Mouse (Mus musculus) hindbrain, embryonic 15.5 days (tissue): ENCODE measurements around the gene Hoxb1. TPM values are rescaled to one million over a fixed set of nuclear protein-coding genes. Genes with fewer than 3 reads are reported as not detected.

Experiments
- ATAC-seq: fragments of 200-750 bp; cut with Nextera tagmentation; 2 replicates; pipeline ENCODE4 v1.8.0; 2017; ENCODE audit warnings: low read depth, moderate number of reproducible peaks, moderate TSS enrichment; ENCODE audit not compliant: low FRiP score
- H3K27ac ChIP-seq: fragments of 300-500 bp; sonication (generic); replicated peaks from 2 replicates; pipeline ENCODE4 v1.5.1; 2015; ENCODE audit warnings: mild to moderate bottlenecking, inconsistent platforms
- H3K27me3 ChIP-seq: fragments of 300-500 bp; sonication (generic); 2 replicates; pipeline ENCODE4 v1.6.1; 2015; ENCODE audit warnings: control low read depth, inconsistent platforms
- H3K36me3 ChIP-seq: fragments of 300-500 bp; sonication (generic); 2 replicates; pipeline ENCODE4 v1.6.1; 2015; ENCODE audit warnings: control low read depth, inconsistent platforms
- H3K4me1 ChIP-seq: fragments of 300-500 bp; sonication (generic); replicated peaks from 2 replicates; pipeline ENCODE4 v1.6.1; 2015; ENCODE audit warnings: control low read depth, inconsistent platforms
- H3K4me2 ChIP-seq: fragments of 300-500 bp; sonication (generic); 2 replicates; pipeline ENCODE4 v1.6.1; 2015; ENCODE audit warnings: moderate library complexity, mild to moderate bottlenecking, inconsistent platforms
- H3K4me3 ChIP-seq: fragments of 300-500 bp; sonication (generic); 2 replicates; pipeline ENCODE4 v1.5.1; 2015; ENCODE audit warnings: mild to moderate bottlenecking, inconsistent platforms
- H3K9ac ChIP-seq: fragments of 300-500 bp; sonication (generic); 2 replicates; pipeline ENCODE4 v1.6.1; 2015; ENCODE audit warnings: inconsistent platforms
- H3K9me3 ChIP-seq: fragments of 300-500 bp; sonication (generic); 2 replicates; pipeline ENCODE4 v1.6.1; 2016; ENCODE audit warnings: control low read depth, inconsistent platforms
- WGBS: fragments of 180-500 bp; shearing (Covaris S2); methylation state at CpG from one replicate; pipeline ENCODE4 v1.1.7; 2015; 5-methylcytosine and 5-hydroxymethylcytosine counted together
- polyA plus RNA-seq: library from polyadenylated mRNA; unstranded; fragments of >200 nt; fragmentation: Nextera tagmentation; extraction: Ambion mirVana; gene quantifications from 2 replicates; pipeline ENCODE4 v1.2.1, GENCODE M21; 2015

Gene Hoxb1
- polyA plus RNA-seq, 1 experiment from 2014 or later, result 0.30 TPM

DNA sequence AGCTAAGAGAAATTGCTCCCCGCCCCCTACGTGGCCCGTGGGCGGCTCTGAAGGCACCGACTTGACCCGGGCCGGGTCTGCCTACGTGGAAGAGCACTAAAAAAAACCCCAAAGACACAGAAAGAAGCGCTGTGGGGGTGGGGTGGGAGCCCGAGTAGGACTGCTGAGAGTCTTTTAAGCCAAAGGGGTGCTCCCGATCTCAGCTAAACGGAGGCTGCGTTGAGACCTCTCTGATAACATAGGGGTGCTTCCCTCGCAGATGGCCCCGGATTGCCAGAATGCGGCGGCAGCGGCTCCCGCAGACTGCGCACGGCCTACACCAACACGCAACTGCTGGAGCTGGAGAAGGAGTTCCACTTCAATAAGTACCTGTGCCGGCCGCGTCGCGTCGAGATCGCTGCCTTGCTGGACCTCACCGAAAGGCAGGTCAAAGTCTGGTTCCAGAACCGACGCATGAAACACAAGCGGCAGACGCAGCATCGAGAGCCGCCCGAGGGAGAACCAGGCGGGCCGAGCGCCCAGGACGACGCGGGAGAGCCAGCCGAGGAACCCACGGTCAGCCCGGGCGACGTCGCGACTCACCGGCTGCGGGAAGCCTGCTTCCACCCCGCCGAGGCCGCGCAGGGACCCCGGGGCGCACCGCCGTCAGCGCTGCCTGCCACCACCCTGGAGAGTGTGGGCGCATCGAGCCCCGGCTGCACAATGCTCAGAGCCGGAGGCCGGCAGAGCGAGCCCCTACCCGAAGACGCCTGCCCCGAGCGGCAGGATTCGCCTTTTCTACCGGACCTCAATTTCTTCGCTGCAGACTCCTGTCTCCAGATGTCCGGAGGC lies 12.6 kb upstream of the Hoxb1 start:
- peak overlapping the region; percentile 60 for H3K4me2 ChIP-seq
- H3K27me3 ChIP-seq, result peaks cover 17% of the 10 kb centered on the region; the same call in 1 of the 2 replicates
- peak overlapping the region; percentile 76 for H3K9ac ChIP-seq
- under 1% methylated on average over 75 of the region's 75 CpGs for WGBS
- peaks cover 30% of the 10 kb centered on the region for H3K4me1 ChIP-seq
- no peaks in the 10 kb centered on the region for H3K9me3 ChIP-seq
- peak overlapping the region; percentile 97 for H3K27ac ChIP-seq
- H3K36me3 ChIP-seq, result no peaks in the 10 kb centered on the region
- H3K4me3 ChIP-seq, result peak overlapping the region; percentile 55
- no peak for ATAC-seq

DNA sequence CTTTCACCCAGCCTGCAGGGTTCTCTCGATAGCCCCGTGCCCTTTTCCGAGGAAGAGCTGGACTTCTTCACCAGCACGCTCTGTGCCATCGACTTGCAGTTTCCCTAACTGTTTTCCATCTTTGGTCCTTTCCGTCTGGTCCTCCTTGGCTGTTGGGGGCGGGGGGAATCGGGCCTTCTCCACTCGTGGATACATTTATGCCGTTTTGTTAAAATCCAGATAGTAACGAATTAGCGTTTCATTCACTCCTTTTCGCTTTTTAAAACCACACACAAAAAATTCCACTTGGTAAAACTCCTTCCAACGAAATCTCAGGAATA lies 12.1 kb upstream of the Hoxb1 start:
- H3K4me2 ChIP-seq, result peak overlapping the region; percentile 60

DNA sequence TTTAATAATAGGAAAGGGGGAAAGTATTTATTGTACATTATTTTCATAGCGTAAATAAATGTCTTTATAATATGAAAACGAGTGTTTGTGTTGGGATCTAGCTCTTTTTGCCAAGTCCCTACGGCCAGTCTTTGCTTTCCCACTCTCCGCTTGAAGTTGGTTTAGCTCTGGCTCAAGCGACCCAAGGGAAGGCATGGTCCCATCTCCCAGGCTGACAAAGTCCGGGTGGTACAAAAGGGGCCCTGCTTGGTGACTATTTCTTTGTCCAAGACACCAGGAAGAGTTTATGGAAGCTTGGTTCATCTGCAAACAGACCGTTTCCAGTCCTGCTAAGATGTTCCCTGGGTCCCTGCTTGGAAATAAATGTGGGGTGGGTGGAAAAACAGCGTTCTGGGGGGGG lies 11.6 kb upstream of the Hoxb1 start:
- H3K9me3 ChIP-seq, result no peaks in the 10 kb centered on the region
- ATAC-seq, result no peak
- peak overlapping the region; percentile 55 for H3K4me3 ChIP-seq
- peaks cover 22% of the 10 kb centered on the region for H3K4me1 ChIP-seq
- H3K27ac ChIP-seq, result peak overlapping the region; percentile 97
- peak overlapping the region; percentile 50 for H3K9ac ChIP-seq
- H3K27me3 ChIP-seq, result peaks cover 20% of the 10 kb centered on the region; the same call in 1 of the 2 replicates
- 6% methylated on average over 8 of the region's 8 CpGs for WGBS
- H3K4me2 ChIP-seq, result peak overlapping the region; percentile 60
- H3K36me3 ChIP-seq, result no peaks in the 10 kb centered on the region

More for the DNA sequence above, 12.1 kb upstream of the Hoxb1 start:
- Histone ChIP-seq H3K9me3 (no peaks in the 10 kb centered on the region), H3K9ac (peak overlapping the region; percentile 76), H3K27ac (peak overlapping the region; percentile 97), H3K27me3 (peaks cover 17% of the 10 kb centered on the region; the same call in 1 of the 2 replicates), H3K36me3 (no peaks in the 10 kb centered on the region), H3K4me3 (peak overlapping the region; percentile 55), H3K4me1 (peaks cover 24% of the 10 kb centered on the region)
- no peak for ATAC-seq
- WGBS, result under 1% methylated on average over 14 of the region's 14 CpGs

DNA sequence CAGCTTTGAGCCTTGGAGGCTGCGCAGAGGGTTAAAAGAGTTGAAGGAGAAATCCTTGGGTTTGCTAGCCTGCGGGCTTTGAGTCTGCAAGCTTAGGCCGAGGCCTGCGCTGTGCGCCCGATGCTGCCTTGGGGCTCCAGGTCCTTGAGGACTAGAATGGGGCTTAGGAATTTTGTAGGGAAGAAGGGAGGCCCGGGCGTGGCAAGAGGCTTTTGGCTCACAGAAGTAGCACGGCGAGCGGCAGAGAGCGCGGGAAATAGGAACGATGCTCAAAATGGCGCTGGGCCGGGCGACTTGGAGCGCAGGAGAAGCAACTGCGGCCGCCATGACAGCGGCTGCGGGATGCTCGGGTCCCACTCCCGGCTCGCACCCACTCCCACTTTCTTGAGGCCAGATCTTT lies 11.2 kb upstream of the Hoxb1 start:
- Histone ChIP-seq H3K36me3 (no peaks in the 10 kb centered on the region), H3K27ac (peak overlapping the region; percentile 97), H3K27me3 (peaks cover 22% of the 10 kb centered on the region; the same call in 1 of the 2 replicates), H3K4me3 (peak overlapping the region; percentile 55), H3K4me2 (peak overlapping the region; percentile 60), H3K4me1 (peaks cover 18% of the 10 kb centered on the region), H3K9ac (peak overlapping the region; percentile 50), H3K9me3 (no peaks in the 10 kb centered on the region)
- no peak for ATAC-seq
- WGBS, result under 1% methylated on average over 25 of the region's 25 CpGs

DNA sequence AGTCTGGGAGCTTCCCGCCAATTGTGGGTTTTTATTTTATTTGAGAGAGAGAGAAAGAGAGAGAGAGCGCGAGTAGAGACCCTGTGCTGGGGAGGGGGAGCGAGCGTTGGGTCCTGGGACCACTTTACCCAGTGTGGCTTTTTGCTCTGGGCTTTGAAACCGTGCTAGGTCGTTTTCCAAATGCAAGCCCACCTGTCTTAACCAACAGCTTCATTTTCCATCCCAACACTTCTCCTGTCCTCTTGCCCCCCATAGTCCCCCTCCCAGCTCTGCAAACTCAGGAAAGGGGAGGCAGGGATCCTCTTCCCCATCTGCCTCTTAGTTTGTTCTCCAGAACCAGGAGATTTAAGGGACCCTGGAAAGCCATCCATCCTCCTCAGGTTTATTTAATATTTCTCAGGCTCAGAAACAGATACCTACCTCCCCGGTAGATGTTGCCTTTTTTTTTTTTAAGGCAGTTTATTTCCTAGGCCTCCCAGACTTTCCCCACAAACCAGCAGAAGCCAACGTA lies 10.7 kb upstream of the Hoxb1 start:
- Histone ChIP-seq H3K27ac (peak overlapping the region; percentile 97), H3K4me2 (peak overlapping the region; percentile 60), H3K9me3 (no peaks in the 10 kb centered on the region), H3K27me3 (peaks cover 22% of the 10 kb centered on the region; the same call in 1 of the 2 replicates), H3K9ac (peak overlapping the region; percentile 50), H3K4me1 (peaks cover 13% of the 10 kb centered on the region), H3K4me3 (peak overlapping the region; percentile 55), H3K36me3 (no peaks in the 10 kb centered on the region)
- WGBS, result 3% methylated on average over 9 of the region's 9 CpGs
- ATAC-seq, result no peak

DNA sequence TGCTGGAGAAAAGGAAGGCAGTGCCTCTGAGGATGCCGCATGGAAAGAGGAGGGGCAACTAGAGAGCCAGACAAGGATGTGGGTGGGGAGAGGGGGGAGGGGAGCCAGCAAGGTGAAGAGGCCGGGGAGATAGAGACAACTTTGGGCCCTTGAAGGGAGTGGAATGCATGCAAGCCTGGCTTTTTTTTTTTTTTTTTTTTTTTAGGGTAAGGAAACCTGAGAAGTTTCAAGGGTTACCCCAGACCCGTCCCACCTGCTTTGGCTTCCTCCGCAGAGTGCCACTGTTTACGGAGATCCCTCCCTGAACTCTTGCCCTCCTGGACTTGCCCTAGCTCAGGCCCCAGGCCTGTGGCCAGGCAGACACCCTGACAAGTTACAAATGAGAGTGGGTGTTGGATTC lies 1.7 kb upstream of the Hoxb1 start:
- Histone ChIP-seq H3K4me2 (no peak overlapping the region), H3K36me3 (no peaks in the 10 kb centered on the region), H3K4me1 (peaks cover 14% of the 10 kb centered on the region), H3K4me3 (no peak overlapping the region), H3K27me3 (peaks cover 61% of the 10 kb centered on the region), H3K9ac (no peak overlapping the region), H3K9me3 (no peaks in the 10 kb centered on the region), H3K27ac (no peak overlapping the region)
- WGBS, result 13% methylated on average over 5 of the region's 5 CpGs
- no peak for ATAC-seq

DNA sequence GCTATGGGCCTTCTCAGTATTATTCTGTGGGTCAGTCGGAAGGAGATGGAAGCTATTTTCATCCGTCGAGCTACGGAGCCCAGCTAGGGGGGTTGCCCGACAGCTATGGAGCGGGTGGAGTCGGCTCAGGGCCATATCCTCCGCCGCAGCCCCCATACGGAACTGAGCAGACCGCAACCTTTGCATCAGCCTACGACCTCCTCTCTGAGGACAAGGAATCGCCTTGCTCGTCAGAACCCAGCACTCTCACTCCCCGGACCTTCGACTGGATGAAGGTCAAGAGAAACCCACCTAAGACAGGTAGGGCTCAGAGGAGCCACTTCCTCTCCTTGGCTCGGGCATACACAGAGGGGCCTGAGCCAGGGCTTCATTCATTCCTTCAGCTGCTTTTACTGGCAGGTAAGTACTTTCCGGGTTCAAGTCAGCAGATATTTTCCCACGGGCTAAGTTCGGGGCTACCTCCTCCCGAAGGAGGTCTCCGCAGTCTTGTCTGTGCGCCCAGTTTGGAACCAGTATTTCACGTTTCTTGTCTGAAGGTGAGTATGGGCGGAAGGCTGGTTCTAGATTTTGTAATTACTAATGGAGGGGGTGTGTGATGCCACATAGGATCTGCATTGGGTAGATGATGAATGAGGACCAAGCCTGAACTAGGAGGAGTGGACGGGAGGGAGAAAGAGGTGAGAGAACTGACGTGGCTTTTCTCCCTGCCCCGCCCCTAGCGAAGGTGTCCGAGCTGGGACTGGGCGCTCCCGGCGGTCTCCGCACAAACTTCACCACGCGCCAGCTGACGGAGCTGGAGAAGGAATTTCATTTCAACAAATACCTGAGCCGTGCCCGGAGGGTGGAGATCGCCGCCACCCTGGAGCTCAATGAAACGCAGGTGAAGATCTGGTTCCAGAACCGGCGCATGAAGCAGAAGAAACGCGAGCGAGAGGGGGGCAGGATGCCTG lies 815 bp downstream of the Hoxb1 start:
- no peak for ATAC-seq
- 4% methylated on average over 47 of the region's 47 CpGs for WGBS
- H3K27ac ChIP-seq, result no peak overlapping the region
- H3K4me1 ChIP-seq, result peaks cover 14% of the 10 kb centered on the region
- H3K9ac ChIP-seq, result no peak overlapping the region
- peak overlapping the region; percentile 41 for H3K4me2 ChIP-seq
- no peaks in the 10 kb centered on the region for H3K9me3 ChIP-seq
- H3K27me3 ChIP-seq, result peaks cover 74% of the 10 kb centered on the region
- H3K4me3 ChIP-seq, result peak overlapping the region; percentile 20
- no peaks in the 10 kb centered on the region for H3K36me3 ChIP-seq

DNA sequence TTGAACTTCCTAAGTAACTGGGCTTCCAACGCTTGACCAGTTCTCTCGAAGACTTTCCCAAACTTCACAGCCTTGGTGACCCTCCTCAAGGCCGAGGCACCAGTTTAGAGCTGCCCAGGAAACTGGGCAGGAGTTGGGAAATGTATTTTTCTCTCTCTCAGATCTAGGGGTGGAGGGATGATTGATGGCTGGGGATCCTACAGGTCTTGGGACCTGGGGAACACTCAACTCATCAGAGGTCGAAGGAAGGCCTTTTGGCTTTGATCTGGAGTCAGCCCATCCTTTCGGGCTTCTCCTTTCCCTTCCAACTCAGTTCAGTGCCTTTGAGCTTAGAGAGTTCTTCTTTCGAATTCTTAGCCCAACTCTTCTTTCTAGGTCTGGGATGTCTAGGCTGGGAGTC lies 1.6 kb downstream of the Hoxb1 start:
- Histone ChIP-seq H3K4me3 (no peak overlapping the region), H3K4me2 (peak overlapping the region; percentile 41; the same call in 1 of the 2 replicates), H3K9me3 (no peaks in the 10 kb centered on the region), H3K4me1 (peaks cover 14% of the 10 kb centered on the region), H3K27me3 (peaks cover 74% of the 10 kb centered on the region), H3K36me3 (no peaks in the 10 kb centered on the region), H3K9ac (no peak overlapping the region), H3K27ac (no peak overlapping the region)
- no peak for ATAC-seq
- WGBS, result 32% methylated on average over 6 of the region's 6 CpGs

DNA sequence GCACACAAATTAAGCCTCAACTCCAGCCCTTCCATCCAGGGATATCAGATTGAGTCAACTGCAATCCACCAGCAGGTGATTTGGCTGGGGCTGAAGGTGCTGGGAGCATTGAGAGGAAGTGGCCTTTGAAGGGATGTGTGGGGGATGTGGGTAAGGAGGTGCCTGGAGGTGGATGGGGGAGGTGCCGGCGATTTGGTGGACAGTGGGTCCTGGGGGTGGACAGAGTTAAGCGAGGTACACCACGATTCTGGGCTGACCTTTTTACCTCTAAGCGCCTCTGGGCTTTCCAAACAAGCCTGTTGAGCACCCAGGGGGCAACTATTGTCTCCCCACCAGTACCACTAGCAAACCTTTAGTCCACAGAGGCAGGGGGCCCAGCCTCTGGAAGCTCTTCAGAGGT lies 3.1 kb downstream of the Hoxb1 start:
- Histone ChIP-seq H3K27me3 (peaks cover 80% of the 10 kb centered on the region), H3K4me1 (peaks cover 14% of the 10 kb centered on the region), H3K36me3 (no peaks in the 10 kb centered on the region), H3K4me3 (no peak overlapping the region), H3K9ac (no peak overlapping the region), H3K27ac (no peak overlapping the region), H3K9me3 (no peaks in the 10 kb centered on the region), H3K4me2 (no peak overlapping the region)
- 34% methylated on average over 5 of the region's 5 CpGs for WGBS
- ATAC-seq, result no peak

DNA sequence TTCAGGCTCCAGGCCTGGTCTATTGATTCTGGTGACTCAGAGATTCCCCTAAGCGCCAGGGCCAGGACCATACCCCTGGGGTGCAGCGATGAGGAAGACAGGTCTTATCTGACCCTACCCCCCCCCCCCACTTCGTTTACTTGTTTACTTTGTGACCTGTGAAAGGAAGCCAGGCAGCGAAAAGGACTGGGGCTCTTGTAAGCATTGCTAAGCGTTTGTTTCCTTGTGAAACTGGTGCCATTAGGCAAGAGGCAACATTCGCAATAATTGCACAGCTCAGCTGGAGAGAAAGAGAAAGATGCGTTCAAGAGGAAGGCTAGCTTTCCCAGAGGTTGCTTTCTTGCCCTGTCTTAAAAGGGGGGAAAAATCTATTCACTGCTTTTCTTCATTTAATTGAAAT lies 3.6 kb downstream of the Hoxb1 start:
- Histone ChIP-seq H3K27me3 (peaks cover 81% of the 10 kb centered on the region), H3K9ac (no peak overlapping the region), H3K4me3 (no peak overlapping the region), H3K36me3 (no peaks in the 10 kb centered on the region), H3K4me1 (peaks cover 14% of the 10 kb centered on the region), H3K4me2 (no peak overlapping the region), H3K27ac (no peak overlapping the region), H3K9me3 (no peaks in the 10 kb centered on the region)
- ATAC-seq, result no peak
- WGBS, result 15% methylated on average over 7 of the region's 7 CpGs

DNA sequence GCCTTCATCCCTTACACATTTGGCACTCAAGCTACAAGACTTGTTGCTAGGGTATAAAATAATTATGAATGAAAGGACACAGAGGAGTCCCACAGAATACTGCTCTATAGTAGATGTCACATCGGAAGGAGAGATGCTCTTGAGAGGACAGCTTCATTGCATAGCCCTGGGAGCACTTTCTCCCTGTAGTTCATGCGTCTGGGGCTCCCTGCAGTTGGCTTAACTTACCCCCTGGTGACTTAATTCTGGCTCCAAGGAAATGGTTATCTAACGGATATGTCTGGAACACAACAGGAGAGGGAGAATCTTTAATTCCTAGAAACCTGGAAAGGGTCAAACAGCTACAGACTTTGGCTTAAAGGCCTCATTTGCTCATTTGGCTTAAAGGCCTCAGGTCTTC lies 6.2 kb downstream of the Hoxb1 start:
- no peak overlapping the region for H3K4me3 ChIP-seq
- peaks cover 80% of the 10 kb centered on the region for H3K27me3 ChIP-seq
- ATAC-seq, result no peak
- no peak overlapping the region for H3K9ac ChIP-seq
- no peaks in the 10 kb centered on the region for H3K36me3 ChIP-seq
- H3K4me1 ChIP-seq, result peaks cover under 1% of the 10 kb centered on the region; the same call in 1 of the 2 replicates
- 20% methylated on average over 3 of the region's 3 CpGs for WGBS
- no peak overlapping the region for H3K27ac ChIP-seq
- H3K9me3 ChIP-seq, result no peaks in the 10 kb centered on the region
- H3K4me2 ChIP-seq, result no peak overlapping the region

DNA sequence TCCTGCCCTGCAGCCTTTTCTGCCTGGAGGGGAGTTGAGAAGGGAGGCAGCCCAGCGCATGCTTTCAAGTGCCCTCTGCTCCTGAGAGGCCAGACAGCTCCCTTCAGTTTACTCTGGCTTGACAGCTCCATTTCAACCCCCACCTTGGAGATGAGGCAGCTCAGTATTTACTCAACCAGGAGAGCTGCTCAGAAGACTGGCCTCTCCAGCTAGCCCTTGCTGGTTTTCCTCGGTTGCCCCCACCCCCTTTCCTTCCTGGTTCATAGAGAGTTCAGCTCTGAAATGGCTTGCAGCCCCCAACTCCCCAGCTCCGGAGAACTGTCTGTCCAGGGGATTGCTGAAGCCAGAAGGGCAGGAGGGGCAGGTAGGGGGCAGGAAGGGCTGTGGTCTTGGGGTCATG lies 7.0 kb downstream of the Hoxb1 start:
- Histone ChIP-seq H3K4me3 (no peak overlapping the region), H3K4me1 (no peaks in the 10 kb centered on the region), H3K27me3 (peaks cover 75% of the 10 kb centered on the region), H3K9ac (no peak overlapping the region), H3K27ac (no peak overlapping the region), H3K9me3 (no peaks in the 10 kb centered on the region), H3K36me3 (no peaks in the 10 kb centered on the region), H3K4me2 (no peak overlapping the region)
- ATAC-seq, result no peak
- WGBS, result 13% methylated on average over 3 of the region's 3 CpGs
